Mouse (Mus musculus) embryo, embryonic 10.5 days (tissue): ENCODE measurements around the gene Hlcs.
A peak's percentile ranks its signal among the peaks of the same experiment; 100 is the strongest.

Source experiments
- DNase-seq: peaks from one replicate; pipeline ENCODE4 v3.0.0-alpha.2; 2015; ENCODE audit warnings: low spot score

The Hlcs gene

GRCm38 (mm10) chr16:94289138-94290072, 24.0 kb downstream of the Hlcs start:
- peak; percentile 46 for DNase-seq

GRCm38 (mm10) chr16:94287826-94288225, 25.5 kb downstream of the Hlcs start:
- DNase-seq: no peak

- no peak for DNase-seq
Measured at GRCm38 (mm10) chr16:94283972-94284371, 29.4 kb downstream of the Hlcs start.

- DNase-seq: no peak
Measured at GRCm38 (mm10) chr16:94270826-94271225, 42.5 kb downstream of the Hlcs start.

- DNase-seq: peak; percentile 96
Measured at GRCm38 (mm10) chr16:94269635-94270034, 43.7 kb downstream of the Hlcs start.

GRCm38 (mm10) chr16:94268205-94268604, 45.2 kb downstream of the Hlcs start:
- DNase-seq: no peak

- DNase-seq: no peak
Measured at GRCm38 (mm10) chr16:94264611-94265010, 48.8 kb downstream of the Hlcs start.

- no peak for DNase-seq
Measured at GRCm38 (mm10) chr16:94262501-94262900, 50.9 kb downstream of the Hlcs start.

GRCm38 (mm10) chr16:94260938-94261630, 52.3 kb downstream of the Hlcs start:
- DNase-seq: no peak

GRCm38 (mm10) chr16:94258366-94259310, 54.7 kb downstream of the Hlcs start:
- peak; percentile 93 for DNase-seq

GRCm38 (mm10) chr16:94255592-94255991, 57.8 kb downstream of the Hlcs start:
- no peak for DNase-seq

- no peak for DNase-seq
Measured at GRCm38 (mm10) chr16:94255035-94255434, 58.3 kb downstream of the Hlcs start.

- DNase-seq: no peak
Measured at GRCm38 (mm10) chr16:94254415-94254891, 58.9 kb downstream of the Hlcs start.

- DNase-seq: peak; percentile 44
Measured at GRCm38 (mm10) chr16:94253671-94254414, 59.5 kb downstream of the Hlcs start.

GRCm38 (mm10) chr16:94251756-94252155, 61.6 kb downstream of the Hlcs start:
- no peak for DNase-seq

GRCm38 (mm10) chr16:94250640-94251349, 62.6 kb downstream of the Hlcs start:
- no peak for DNase-seq

GRCm38 (mm10) chr16:94250136-94250535, 63.2 kb downstream of the Hlcs start:
- DNase-seq: peak; percentile 46

GRCm38 (mm10) chr16:94249666-94250065, 63.7 kb downstream of the Hlcs start:
- no peak for DNase-seq

GRCm38 (mm10) chr16:94248721-94249120, 64.7 kb downstream of the Hlcs start:
- DNase-seq: no peak

GRCm38 (mm10) chr16:94246976-94247375, 66.4 kb downstream of the Hlcs start:
- DNase-seq: no peak
